Mouse (Mus musculus): ENCODE data around the gene Des. TPM values are rescaled to one million over a fixed set of nuclear protein-coding genes. Genes with fewer than 3 reads are reported as not detected.

Des gene
- total and polyA plus RNA-seq, 2 experiments from 2014 or later = 1.4 to 1.9 TPM

DNA sequence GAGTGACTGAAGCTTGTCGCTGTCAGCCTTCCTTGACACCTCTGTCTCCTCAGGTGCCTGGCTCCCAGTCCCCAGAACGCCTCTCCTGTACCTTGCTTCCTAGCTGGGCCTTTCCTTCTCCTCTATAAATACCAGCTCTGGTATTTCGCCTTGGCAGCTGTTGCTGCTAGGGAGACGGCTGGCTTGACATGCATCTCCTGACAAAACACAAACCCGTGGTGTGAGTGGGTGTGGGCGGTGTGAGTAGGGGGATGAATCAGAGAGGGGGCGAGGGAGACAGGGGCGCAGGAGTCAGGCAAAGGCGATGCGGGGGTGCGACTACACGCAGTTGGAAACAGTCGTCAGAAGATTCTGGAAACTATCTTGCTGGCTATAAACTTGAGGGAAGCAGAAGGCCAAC lies 783 bp upstream of the Des start:
- no peak for DNase-seq (ENCODE audit: low spot score)
- WGBS = 74% methylated on average over 13 of the region's 13 CpGs
- no peak overlapping the region for H3K4me2 ChIP-seq (ENCODE audit: low read depth, low read length, poor library complexity, severe bottlenecking)
- ATAC-seq (ENCODE audit: low FRiP score) = no peak
- H3K4me3 ChIP-seq (ENCODE audit: low read depth, low read length) = no peak overlapping the region
- peaks cover 27% of the 10 kb centered on the region for H3K27me3 ChIP-seq (ENCODE audit: insufficient read depth, low read length)
- no peak overlapping the region for H3K9ac ChIP-seq (replicated peaks; ENCODE audit: low read length, poor library complexity, severe bottlenecking)
- H3K4me1 ChIP-seq (ENCODE audit: insufficient read depth, low read length) = no peaks in the 10 kb centered on the region
- no peak overlapping the region for H3K27ac ChIP-seq (ENCODE audit: low read depth, low read length)
- H3K36me3 ChIP-seq (ENCODE audit: insufficient read depth, low read length) = no peaks in the 10 kb centered on the region
- no peaks in the 10 kb centered on the region for H3K9me3 ChIP-seq (ENCODE audit: low read length)
- no peak for TF ChIP-seq CTCF (IDR thresholded peaks at IDR 0.05)

DNA sequence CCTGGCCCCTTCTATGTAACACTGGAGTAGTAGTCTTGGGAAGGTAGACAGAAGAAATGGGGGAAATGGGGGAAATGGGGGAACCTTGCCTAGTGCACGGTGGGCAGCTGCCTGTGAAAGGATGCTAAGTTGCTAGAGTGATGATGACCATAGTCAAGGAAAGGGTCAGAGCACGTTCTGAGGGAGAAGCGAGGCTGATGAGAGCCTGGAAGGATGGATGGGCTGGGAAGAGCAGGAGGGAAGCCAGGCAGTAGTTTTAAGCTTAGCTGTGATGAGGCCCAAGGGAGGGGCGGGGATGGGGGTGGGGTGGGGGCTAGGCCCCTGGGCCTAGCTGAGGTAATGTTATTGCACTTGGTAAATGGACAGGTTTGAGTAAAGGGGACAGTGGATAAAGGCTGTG lies 994 bp downstream of the Des start:
- H3K4me1 ChIP-seq (ENCODE audit: insufficient read depth, low read length) = no peaks in the 10 kb centered on the region
- H3K4me2 ChIP-seq (ENCODE audit: low read depth, low read length, poor library complexity, severe bottlenecking) = no peak overlapping the region
- peaks cover 27% of the 10 kb centered on the region for H3K27me3 ChIP-seq (ENCODE audit: insufficient read depth, low read length)
- H3K9ac ChIP-seq (replicated peaks; ENCODE audit: low read length, poor library complexity, severe bottlenecking) = no peak overlapping the region
- H3K27ac ChIP-seq (ENCODE audit: low read depth, low read length) = no peak overlapping the region
- WGBS = 51% methylated on average over 4 of the region's 4 CpGs
- no peak overlapping the region for H3K4me3 ChIP-seq (ENCODE audit: low read depth, low read length)
- no peaks in the 10 kb centered on the region for H3K9me3 ChIP-seq (ENCODE audit: low read length)
- ATAC-seq (ENCODE audit: low FRiP score) (no peak), DNase-seq (ENCODE audit: low spot score) (no peak)
- H3K36me3 ChIP-seq (ENCODE audit: insufficient read depth, low read length) = no peaks in the 10 kb centered on the region
- no peak for TF ChIP-seq CTCF (IDR thresholded peaks at IDR 0.05)

DNA sequence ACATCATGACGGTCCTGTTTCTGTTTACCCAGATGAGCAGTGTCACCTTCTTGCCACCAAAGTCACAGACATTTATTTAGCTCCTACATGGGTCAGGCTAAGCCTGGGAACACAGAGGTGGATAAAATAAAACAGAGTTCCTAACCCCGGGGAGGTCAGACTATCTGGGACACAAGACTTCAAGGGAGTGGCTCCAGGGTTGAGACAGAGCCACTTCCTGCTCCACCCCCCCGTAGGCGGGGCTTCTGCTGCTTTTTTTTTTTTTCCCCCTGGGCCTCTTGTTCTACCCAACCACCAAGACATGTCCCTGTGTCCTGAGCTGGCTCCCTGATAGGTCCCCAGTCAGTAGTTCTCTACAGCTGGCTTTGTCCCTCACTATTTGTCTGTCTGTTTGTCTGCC lies 1.6 kb downstream of the Des start:
- no peak for TF ChIP-seq CTCF (IDR thresholded peaks at IDR 0.05)
- 42% methylated on average over 4 of the region's 4 CpGs for WGBS
- peaks cover 27% of the 10 kb centered on the region for H3K27me3 ChIP-seq (ENCODE audit: insufficient read depth, low read length)
- H3K27ac ChIP-seq (ENCODE audit: low read depth, low read length) = no peak overlapping the region
- no peak overlapping the region for H3K9ac ChIP-seq (replicated peaks; ENCODE audit: low read length, poor library complexity, severe bottlenecking)
- DNase-seq (ENCODE audit: low spot score) (no peak), ATAC-seq (ENCODE audit: low FRiP score) (no peak)
- no peaks in the 10 kb centered on the region for H3K9me3 ChIP-seq (ENCODE audit: low read length)
- no peak overlapping the region for H3K4me2 ChIP-seq (ENCODE audit: low read depth, low read length, poor library complexity, severe bottlenecking)
- H3K4me3 ChIP-seq (ENCODE audit: low read depth, low read length) = no peak overlapping the region
- no peaks in the 10 kb centered on the region for H3K4me1 ChIP-seq (ENCODE audit: insufficient read depth, low read length)
- no peaks in the 10 kb centered on the region for H3K36me3 ChIP-seq (ENCODE audit: insufficient read depth, low read length)

DNA sequence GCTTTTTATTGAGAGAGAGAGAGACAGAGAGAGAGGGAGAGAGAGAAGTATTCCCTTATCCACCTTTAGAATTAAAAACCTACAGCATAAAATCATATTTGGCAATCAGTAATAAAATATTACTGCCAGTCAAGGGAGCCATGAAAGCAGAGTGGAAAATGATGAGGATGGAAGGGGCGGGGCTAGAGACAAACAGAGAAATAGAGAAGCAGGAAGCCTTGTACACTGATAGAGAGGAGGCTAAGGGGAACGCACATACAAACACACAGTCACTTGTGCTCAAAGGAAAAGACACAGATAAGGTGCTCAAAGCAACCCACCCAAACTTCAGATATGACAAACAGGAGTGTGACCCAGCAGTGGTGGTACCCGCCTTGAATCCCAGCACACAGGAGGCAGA lies 3.7 kb downstream of the Des start:
- no peak overlapping the region for H3K9ac ChIP-seq (replicated peaks; ENCODE audit: low read length, poor library complexity, severe bottlenecking)
- no peak overlapping the region for H3K27ac ChIP-seq (ENCODE audit: low read depth, low read length)
- 90% methylated on average over 3 of the region's 3 CpGs for WGBS
- H3K36me3 ChIP-seq (ENCODE audit: insufficient read depth, low read length) = no peaks in the 10 kb centered on the region
- no peaks in the 10 kb centered on the region for H3K9me3 ChIP-seq (ENCODE audit: low read length)
- no peak overlapping the region for H3K4me2 ChIP-seq (ENCODE audit: low read depth, low read length, poor library complexity, severe bottlenecking)
- H3K4me3 ChIP-seq (ENCODE audit: low read depth, low read length) = no peak overlapping the region
- no peak for DNase-seq (ENCODE audit: low spot score)
- no peak for ATAC-seq (ENCODE audit: low FRiP score)
- peaks cover 26% of the 10 kb centered on the region for H3K27me3 ChIP-seq (ENCODE audit: insufficient read depth, low read length)
- no peak for TF ChIP-seq CTCF (IDR thresholded peaks at IDR 0.05)
- no peaks in the 10 kb centered on the region for H3K4me1 ChIP-seq (ENCODE audit: insufficient read depth, low read length)

DNA sequence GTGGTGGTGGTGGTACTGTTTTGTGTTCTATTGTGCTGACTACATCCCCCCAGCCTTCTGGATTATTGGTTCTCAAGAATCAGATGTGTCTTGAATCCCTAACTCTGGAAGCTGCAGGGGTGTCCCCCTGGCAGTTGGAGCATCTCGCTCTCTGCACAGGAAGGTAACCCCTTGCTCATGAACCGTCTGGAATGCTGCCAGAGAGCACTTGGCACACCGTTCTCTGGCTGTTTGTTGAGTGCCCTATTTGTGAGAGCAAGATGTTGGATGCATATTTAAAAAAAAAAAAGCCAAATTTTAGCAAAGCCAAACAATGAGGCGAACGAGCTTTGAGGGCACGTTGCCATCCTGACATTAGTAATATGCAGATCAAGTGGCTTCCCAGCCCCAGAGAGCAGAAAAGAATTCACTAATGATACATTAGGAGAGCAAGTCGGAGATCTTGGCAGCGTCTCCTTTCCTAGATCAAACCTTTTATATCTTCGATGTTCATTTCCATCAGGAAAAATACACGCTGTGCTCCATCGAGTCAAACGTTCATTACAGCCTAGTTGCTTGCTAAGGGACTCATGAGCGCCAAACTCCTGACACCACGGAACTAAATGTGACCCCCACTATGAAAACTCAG lies 5.5 kb downstream of the Des start:
- no peaks in the 10 kb centered on the region for H3K9me3 ChIP-seq (ENCODE audit: low read length)
- DNase-seq (ENCODE audit: low spot score) (no peak), ATAC-seq (ENCODE audit: low FRiP score) (no peak)
- no peaks in the 10 kb centered on the region for H3K36me3 ChIP-seq (ENCODE audit: insufficient read depth, low read length)
- H3K4me3 ChIP-seq (ENCODE audit: low read depth, low read length) = no peak overlapping the region
- no peaks in the 10 kb centered on the region for H3K4me1 ChIP-seq (ENCODE audit: insufficient read depth, low read length)
- H3K4me2 ChIP-seq (ENCODE audit: low read depth, low read length, poor library complexity, severe bottlenecking) = no peak overlapping the region
- no peak overlapping the region for H3K9ac ChIP-seq (replicated peaks; ENCODE audit: low read length, poor library complexity, severe bottlenecking)
- 51% methylated on average over 14 of the region's 14 CpGs for WGBS
- TF ChIP-seq CTCF (IDR thresholded peaks at IDR 0.05) = no peak
- no peak overlapping the region for H3K27ac ChIP-seq (ENCODE audit: low read depth, low read length)
- H3K27me3 ChIP-seq (ENCODE audit: insufficient read depth, low read length) = peaks cover 9% of the 10 kb centered on the region

DNA sequence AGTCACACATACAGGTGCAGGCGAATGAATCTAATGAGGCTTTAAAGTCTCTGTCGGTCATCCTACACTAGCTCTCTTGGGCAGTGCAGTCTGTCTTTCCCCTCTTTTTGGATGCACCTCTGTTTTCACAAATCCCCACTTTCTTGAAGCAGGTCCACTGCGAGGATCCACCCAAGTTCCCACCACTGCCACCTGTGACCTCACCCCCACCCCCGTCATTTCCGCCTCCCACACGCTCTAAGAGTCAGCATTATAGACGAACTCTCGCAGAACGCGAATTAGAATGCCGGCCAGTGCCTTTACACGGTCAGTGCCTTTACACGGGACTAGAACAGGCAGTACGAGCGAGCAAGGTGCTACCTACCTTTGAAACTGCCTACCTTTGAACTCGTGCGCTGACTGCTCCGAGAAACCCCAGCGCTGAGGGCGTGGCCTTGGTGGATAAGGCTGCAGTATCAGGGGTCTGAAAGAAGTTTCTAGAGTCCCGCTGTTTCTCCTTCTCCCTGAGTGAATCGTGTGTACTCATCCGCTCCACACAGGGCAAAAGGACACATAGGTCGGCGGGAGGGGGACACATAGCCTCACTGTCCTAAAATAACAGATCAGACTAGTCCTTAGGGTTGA lies 9.3 kb downstream of the Des start:
- no peak for ATAC-seq (ENCODE audit: low FRiP score)
- Histone ChIP-seq H3K9ac (replicated peaks; ENCODE audit: low read length, poor library complexity, severe bottlenecking) (no peak overlapping the region), H3K36me3 (ENCODE audit: insufficient read depth, low read length) (no peaks in the 10 kb centered on the region)

More for the DNA sequence above, 9.3 kb downstream of the Des start:
- Histone ChIP-seq H3K27ac (ENCODE audit: low read depth, low read length) (no peak overlapping the region), H3K4me3 (ENCODE audit: low read depth, low read length) (no peak overlapping the region), H3K27me3 (ENCODE audit: insufficient read depth, low read length) (no peaks in the 10 kb centered on the region), H3K4me2 (ENCODE audit: low read depth, low read length, poor library complexity, severe bottlenecking) (no peak overlapping the region), H3K4me1 (ENCODE audit: insufficient read depth, low read length) (peaks cover 4% of the 10 kb centered on the region; the same call in 1 of the 2 replicates), H3K9me3 (ENCODE audit: low read length) (no peaks in the 10 kb centered on the region)
- WGBS = 57% methylated on average over 25 of the region's 25 CpGs
- DNase-seq (ENCODE audit: low spot score) = no peak
- no peak for TF ChIP-seq CTCF (IDR thresholded peaks at IDR 0.05)
